Mouse (Mus musculus) Patski (cell line): ENCODE data around the gene Vgll1. TPM values are rescaled to one million over a fixed set of nuclear protein-coding genes. Genes with fewer than 3 reads are reported as not detected.

ENCODE experiments used
- ATAC-seq: fragments of 100-300 bp; one replicate; pipeline ENCODE4 v1.8.0; 2021
- CTCF ChIA-PET: fragments of 350-600 bp; sonication (Branson Sonifier 250); formaldehyde crosslinking; loops from one replicate; lab custom pipeline; 2022; ENCODE audit warnings: inconsistent platforms; lab: Charles Lee
- POLR2A ChIA-PET: fragments of 350-600 bp; sonication (Branson Sonifier 250); formaldehyde crosslinking; loops from one replicate; lab custom pipeline; 2022; ENCODE audit warnings: antibody characterized with exemption, inconsistent platforms; lab: Charles Lee
- DNase-seq: peaks from one replicate; pipeline ENCODE4 v3.0.0-alpha.2; 2011; ENCODE audit warnings: low read depth, low spot score
- H3K27me3 ChIP-seq: fragments of 371-371 bp; one replicate; pipeline ENCODE4 v1.5.1; 2021
- CTCF ChIP-seq: fragments of 100-300 bp; IDR thresholded peaks from one replicate; pipeline ENCODE4 v1.5.1; 2021
- in situ Hi-C: fragments of 300-500 bp; cut with MboI; formaldehyde crosslinking; loops from 3 replicates; pipeline ENCODE4 v1.11.1; 2018; ENCODE audit warnings: low pct_unique_long_range_greater_than_20kb, mixed read lengths
- polyA plus RNA-seq: library from polyadenylated mRNA; unstranded; gene quantifications from one replicate; pipeline ENCODE4 v1.2.3, GENCODE M21; 2021

Vgll1 gene
- polyA plus RNA-seq, 1 experiment from 2014 or later: not detected

GRCm38 (mm10) chrX:57137627-57138026 lies 49.7 kb downstream of the Vgll1 start:
- ChIA-PET POLR2A (no interaction called here), CTCF (no interaction called here)
- peaks cover 45% of the 10 kb centered on the region for H3K27me3 ChIP-seq
- DNase-seq (no peak), ATAC-seq (no peak)
- in situ Hi-C loops: loop anchor here (25.0 kb wide), 1 partner anchor 600 kb away; the partner anchor contains the start of gene Gm648
- no peak for TF ChIP-seq CTCF

GRCm38 (mm10) chrX:57153520-57153919 lies 65.6 kb downstream of the Vgll1 start:
- in situ Hi-C loops: no loop called here
- DNase-seq (no peak), ATAC-seq (no peak)
- ChIA-PET POLR2A (no interaction called here), CTCF (no interaction called here)
- peaks cover 15% of the 10 kb centered on the region for H3K27me3 ChIP-seq
- TF ChIP-seq CTCF: no peak

Other genes starting within 250 kb of the Vgll1 start
- not detected for gene Adgrg4, start 217.9 kb upstream of the Vgll1 start, polyA plus RNA-seq
- gene Brs3, start 45.0 kb upstream of the Vgll1 start, polyA plus RNA-seq: not detected
- 44.3 TPM for gene Htatsf1, start 34.5 kb upstream of the Vgll1 start, polyA plus RNA-seq
- gene Cd40lg, start 124.0 kb downstream of the Vgll1 start, polyA plus RNA-seq: not detected